Mouse (Mus musculus) ovary, adult 18-20 months (tissue): Measurements from ENCODE around the gene Il4.
A peak's percentile ranks its signal among the peaks of the same experiment; 100 is the strongest.

ENCODE experiments used
- DNase-seq: peaks from one replicate; pipeline ENCODE4 v3.0.0; 2022; ENCODE audit warnings: low spot score, mixed read lengths

Gene Il4

DNA sequence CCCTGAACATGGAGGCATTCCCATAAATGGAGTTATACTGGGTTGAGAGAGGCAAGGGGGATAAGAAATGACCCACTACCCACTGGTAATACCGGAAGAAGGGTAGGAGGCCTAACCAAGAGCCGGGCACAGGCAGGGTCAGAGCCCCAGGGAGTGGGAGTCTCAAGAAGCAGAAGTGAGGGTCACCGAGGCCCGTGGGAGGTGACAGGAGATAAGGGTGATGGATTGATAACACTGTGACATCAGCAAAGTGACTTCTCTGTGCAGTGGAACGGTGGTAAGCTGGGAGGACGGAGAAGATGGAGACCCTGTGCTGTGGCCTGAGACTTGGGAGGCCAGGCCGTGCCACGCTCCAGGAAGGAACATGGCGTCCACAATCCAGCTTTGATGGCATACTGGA lies 5.1 kb upstream of the Il4 start:
- DNase-seq: no peak

DNA sequence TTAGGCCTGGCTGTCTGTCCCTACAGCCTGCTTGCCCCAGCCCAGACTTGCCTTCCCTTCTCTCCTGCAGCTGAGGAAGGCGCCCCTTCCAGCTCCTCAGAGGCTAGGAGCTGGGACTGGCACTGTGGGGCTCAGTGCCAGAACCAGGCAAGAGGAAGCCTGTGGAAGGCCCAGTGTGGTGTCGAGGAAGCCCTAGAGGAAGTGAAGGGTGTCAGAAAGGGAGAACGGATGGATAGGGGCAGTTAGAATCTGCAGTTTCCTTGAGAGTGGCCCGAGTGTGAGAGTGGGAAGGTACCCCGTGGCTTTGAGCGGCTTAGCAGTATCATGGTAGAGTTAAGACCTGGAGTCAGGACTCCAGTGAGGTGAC lies 4.0 kb upstream of the Il4 start:
- no peak for DNase-seq

DNA sequence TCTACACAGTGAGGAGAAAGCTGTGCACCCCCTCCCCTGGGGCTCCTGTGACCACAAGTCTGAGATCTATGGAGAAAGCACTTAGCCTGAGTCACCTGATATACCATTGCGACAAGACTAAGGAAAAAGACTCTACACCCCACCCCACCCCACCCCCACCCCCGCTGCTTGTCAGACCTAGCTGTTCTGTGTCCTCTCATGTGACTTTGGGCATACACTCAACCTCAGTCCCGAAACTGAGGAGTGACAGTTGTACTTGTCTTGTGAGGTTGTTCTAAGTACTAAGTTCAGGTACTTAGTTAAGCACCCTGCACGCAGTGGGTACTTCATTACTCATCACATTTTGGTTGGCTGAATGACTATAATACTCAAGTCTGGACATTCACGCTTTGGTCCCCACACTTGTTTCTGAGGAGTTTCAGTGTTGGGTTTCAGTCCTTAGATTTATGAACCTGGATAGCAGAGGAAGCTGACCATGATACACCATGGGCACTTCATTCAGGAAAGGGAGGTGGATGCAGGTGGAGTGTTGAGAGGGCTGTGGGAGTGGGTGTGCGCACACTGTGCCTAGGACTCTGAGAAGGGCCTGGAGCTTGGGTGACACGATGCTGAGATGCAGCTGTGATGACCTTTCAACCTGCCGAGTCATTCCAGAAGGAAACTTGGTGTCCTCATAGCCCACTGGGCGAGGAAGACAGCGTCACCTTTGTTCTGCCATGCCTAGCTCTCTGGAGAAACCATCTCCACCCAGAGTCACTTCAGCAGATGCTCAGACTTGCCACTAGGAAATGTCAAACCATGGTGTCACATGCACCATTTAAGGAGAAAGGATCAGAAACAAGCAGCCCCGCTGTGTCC lies 3.3 kb upstream of the Il4 start:
- DNase-seq: no peak

DNA sequence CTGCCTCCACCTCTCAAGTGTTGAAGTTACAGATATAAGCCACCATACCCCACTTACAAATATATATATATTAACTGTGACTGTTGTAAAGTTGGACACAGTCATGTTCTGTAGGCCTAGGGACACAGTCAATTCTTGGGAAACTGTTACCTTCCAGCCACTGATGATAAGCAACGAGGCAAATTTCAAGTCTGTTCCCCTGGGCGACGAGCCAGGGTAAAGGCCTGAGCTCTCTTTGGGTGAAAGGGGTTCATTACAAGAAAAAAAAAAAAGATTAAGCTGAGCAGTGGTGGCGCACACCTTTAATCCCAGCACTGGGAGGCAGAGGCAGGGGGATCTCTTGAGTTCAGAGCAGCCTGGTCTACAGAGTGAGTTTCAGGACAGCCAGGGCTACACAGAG lies 1.6 kb upstream of the Il4 start:
- no peak for DNase-seq

DNA sequence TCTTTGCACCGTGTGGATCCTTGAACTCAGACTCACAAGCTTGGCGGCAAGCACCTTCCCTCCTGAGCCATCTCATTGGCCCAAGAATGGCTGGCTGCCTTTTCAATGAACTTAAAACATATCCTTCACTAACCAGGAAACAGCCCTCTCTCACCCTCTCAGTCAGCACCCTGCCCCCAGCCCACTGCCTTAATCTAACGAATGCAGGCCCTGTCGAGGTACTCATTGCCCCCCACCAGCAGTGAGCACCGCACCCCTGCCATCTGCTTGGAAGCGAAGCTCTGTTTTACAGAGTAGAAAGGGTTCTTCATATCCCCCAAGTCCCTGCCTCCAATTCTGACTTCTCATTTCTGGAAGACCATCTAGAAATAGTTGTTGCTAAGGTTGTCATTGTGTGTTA lies 959 bp upstream of the Il4 start:
- DNase-seq: no peak

DNA sequence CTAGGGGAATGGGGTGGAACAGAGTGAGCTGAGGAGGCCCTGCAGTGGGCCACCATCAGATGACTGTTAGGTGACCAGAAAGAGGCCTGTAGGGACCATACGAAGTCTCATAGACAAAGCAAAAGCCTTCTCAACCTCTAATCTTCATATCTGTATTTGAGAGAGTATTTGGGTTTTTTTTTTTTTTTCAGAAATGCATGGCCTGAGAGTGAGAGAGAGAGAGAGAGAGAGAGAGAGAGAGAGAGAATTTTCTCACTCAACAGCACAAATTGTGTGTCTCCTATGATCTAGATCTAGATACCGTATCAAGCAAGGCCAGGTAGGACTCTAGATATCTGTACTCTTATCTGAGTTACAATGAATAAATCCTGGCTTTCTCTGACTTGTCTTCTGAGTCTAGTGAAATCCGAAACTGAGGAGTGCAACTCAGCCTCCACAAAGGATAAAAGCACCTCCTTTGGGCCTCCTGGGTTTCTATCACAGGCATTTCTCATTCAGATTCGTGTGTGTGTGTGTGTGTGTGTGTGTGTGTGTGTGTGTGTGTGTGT lies 833 bp downstream of the Il4 start:
- DNase-seq: no peak

DNA sequence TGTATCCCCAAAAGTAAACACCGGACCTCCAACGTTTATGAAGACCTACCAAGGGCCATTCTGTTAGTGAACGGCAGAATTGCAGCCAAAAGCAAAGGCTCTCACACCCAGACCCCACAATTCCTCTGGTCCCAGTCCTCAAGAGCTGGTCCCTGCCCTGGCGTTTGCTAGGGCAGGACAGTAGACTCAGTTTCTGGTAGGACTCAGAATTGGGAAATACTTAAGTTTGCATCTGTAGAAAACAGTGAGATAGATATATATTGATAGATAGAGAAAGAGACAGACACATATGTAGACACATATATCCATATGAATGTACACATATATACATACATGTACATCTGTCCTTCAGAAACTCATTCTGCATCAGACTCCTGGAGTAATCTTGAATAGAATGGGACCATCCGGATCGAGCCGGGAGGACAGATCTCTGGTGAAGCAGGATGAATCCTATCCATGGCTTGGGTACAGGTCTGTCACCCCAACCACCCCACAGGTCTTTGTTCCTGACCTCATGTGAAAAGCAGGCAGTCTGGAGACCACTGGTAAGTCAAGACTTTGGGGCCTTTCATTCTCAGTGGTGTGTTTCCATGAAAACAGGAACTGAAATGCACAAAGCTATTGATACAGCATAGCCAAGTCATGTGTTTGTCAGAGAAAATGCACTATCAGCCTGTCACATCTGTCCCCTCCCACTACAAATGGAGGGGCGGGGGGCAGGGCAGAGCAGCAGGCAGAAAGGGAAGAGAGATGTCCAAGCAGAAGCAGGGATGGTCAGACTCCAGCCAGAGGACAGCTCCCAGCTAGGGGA lies 1.5 kb downstream of the Il4 start:
- no peak for DNase-seq

DNA sequence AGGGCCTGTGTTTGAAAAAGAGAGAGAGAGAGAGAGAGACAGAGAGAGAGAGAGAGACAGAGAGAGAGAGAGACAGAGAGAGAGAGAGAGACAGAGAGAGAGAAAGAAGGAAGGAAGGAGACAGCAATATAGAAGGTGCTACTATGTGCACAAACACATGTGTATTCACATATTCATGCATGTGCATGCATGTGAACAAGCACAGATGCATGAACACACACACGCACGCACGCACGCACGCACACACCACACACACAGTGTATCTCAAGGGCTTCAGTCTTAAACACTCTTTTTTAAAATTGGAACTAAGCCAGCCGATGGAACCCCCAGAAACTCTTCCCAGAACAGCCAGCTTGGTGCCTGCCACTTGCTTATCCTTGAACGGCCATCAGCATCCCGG lies 2.9 kb downstream of the Il4 start:
- DNase-seq: no peak

DNA sequence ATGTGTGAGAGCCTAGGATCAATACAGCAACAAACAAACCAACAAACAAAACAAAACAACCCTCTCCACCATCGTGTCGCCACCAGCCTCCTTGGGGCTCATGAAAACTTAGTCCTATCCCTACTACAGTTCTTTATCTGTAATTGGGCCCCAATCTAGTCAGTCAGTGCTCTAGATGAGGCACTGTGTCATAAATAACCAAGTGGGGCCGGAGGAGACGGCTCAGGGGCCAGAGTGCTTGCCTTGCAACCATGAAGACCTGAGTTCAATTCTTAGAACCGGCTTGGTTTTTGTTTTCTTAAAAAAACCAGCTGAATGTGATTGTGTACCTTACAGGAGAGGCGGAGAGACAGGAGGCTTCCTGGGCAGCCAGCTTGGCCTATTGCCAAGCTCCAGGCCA lies 3.3 kb downstream of the Il4 start:
- DNase-seq: no peak

DNA sequence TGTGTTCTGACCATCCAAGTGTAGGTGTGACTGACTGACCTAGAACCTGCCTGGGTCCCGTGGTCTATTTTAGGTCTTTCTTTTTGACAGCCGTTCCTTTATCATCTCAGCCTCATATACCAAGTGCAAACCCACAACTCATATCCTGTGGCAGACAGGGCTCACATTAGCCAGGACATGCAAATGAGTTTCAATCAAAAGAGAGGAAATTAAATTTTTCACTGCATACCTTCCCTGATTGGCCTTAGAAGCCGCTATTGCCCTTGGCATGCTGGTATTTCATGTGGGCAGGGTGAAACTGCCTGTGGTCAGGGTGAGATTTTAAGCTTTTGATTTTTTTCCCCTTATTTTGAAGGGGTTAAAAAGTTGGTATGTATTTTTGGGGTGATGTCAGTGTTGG lies 8.8 kb downstream of the Il4 start:
- DNase-seq: no peak

DNA sequence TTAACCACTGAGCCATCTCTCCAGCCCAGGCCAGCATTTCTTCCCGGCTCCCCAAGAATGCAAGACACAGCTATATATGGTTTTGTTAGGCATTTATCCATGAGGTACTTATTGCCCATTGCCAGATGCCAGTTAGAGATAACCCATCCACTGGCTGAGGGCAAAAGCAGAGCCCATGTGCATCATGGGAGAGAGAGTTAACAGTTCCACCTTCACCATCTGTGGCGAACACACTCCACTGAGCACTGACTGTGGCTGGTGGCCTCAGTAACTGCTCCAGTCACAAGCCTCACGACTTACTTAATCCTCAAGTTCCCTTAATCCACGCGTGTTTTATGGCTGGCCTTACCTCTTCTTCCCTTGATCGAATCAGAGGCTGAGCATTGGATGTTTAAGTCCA lies 9.2 kb downstream of the Il4 start:
- no peak for DNase-seq

DNA sequence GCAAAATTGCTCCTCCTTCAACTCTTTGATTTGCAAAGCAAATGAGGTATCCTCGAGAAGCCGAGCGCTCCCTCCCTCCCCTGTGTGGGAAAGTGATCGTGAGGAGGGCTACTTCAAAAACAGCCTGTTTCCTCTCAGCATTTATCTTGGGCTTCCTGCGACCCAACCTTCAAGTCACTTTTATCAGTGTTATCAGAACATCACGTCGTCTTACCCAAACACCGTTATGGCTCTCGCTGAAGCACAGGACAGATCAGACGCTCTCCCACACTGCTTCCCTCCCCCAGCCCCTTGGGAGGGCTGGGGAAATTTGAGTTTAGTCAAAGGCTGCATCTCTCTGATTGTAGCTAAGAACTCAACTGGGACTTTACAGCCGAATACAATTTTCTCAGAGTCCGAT lies 12.9 kb downstream of the Il4 start:
- DNase-seq: no peak

DNA sequence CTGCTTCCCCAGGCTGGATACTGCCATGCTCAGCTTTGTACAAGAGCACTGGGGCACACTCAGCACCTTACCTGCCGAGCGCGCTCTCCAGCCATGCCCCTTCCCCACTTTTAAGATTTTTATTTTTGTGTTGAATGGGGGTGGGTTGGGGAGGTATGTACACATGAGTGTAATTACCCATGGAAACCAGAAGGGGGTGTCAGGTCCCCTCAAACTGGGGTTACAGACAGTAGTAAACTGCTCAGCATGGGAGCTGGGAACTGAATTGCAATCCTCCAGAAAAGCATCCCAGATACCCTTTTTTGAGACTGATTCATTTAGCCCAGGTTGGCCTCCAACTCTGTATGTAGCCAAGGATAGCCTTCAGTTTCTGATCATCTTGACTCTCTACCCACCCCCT lies 13.5 kb downstream of the Il4 start:
- DNase-seq: no peak

DNA sequence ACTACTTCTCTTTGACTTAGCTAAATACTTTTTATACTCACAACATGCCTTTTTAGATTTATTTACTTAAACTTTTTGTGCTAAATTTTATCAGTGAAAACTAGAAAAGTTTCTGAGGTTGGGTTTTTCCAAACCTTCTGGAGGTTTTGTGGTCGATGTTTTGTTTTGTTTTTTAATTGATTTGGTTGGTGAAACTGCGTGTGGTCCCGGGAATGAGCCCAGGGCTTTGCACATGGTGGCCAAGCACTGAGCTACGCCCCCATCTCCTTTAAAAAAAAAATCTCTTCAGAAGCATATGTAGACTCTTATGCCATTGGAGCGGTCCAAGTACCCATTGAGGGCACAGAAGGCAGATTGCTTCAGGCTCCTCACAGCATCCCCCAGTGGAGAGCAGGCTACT lies 27.4 kb downstream of the Il4 start:
- DNase-seq: no peak

DNA sequence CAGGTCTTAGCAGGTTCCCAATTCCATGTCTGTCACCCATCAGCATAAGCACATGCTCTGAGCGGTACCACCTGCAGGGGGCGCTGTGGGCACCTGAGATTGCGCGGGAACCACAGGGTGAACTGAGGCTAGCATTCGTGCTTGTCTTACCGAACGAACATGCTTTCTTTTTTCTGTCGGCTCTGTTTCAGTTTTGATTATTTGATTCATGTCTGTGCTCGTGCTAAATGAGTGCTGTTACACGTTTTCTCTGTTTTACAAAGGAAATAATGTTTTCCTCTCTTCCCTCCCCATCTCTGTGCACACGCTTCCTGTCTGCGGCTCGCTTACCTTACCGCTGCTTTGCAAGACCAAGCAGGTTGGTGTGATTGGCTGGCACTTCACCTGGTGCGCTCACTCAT lies 28.1 kb downstream of the Il4 start:
- DNase-seq: no peak

DNA sequence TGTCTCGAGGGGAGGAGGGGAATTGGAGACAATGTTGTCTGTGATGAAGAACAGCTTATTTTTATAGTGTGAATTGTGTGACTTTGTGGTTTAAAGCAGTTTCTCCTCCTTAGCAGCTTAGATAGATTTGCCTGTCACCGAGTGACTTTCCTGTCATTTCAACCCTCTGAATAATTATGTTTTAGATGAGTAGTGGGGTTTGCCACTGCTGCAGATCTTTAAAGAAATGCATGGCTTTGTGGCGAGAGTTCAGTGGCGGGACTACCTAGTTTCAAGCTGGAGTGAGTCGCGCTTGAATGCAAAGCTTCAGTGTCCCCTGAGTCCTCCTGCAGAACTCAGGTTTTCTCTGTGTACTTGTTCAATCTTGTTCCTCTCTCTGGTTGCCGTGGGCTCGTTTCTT lies 30.2 kb downstream of the Il4 start:
- DNase-seq: no peak

DNA sequence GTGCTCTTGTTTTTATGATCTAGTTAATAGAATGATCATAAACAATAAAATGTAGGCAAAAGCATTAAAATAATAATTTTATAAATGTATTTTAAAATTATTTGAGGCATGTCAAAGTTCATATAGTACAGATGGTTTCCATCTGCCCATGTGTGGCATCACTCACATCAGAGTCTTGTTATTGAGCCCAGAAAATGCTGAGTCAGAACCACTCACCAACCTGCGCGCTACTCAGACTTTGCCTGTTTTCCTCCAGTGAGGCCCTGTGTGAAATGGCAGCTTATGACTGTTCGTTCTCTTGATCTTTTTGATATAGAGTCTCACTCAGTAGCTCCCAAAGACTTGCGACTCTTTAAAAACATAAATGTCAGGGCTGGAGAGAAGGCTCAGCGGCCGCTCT lies 33.0 kb downstream of the Il4 start:
- DNase-seq: no peak

DNA sequence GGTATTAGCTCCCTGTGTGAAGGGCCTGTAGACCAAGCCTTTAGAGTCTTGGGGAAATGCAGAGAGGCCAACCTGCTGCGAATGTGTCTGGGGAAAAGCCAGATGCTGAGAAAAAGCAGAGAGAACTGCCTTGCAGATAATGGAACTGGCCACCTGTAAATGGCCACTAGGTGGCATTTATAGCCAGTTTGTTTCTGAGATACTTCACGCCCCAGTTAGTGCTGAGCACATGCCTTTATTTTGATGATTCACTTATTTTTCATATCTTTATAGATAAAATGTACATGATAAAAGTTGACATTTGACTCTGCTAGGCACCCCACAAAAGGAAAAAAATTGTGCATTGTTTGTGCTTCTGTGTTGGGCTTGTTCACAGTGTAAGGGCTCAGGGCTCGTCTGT lies 33.6 kb downstream of the Il4 start:
- no peak for DNase-seq

DNA sequence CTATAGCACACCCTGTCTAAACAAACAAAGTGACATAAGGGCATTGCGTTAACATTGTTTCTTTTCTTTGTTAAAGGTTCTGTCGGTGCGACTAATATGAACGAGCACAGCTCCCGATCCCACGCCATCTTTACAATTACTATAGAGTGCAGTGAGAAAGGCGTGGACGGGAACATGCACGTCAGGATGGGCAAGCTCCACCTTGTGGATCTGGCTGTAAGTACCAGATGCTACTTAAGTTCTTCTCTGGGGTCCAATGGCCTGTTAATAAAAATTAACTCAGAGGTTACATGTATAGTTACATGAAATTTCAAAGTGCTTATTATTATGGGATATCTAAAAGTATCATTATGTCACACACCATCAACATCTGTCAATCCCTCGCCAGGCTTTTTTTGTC lies 35.3 kb downstream of the Il4 start:
- DNase-seq: no peak

DNA sequence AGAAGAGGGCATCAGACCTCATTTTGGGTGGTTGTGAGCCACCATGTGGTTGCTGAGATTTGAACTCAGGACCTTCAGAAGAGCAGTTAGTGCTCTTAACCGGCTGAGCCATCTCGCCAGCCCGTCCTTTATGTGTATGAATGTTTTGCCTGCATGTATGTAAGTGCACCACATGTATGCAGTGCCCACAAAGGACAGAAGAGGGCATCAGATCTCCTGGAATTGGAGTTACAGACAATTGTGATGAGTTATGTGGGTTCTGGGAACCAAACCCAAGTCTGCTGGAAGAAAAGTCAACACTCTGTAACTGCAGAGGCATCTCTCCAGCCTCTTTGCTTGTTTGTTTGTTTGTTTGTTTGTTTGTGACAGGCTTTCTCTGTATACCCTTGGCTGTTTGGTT lies 37.9 kb downstream of the Il4 start:
- no peak for DNase-seq

DNA sequence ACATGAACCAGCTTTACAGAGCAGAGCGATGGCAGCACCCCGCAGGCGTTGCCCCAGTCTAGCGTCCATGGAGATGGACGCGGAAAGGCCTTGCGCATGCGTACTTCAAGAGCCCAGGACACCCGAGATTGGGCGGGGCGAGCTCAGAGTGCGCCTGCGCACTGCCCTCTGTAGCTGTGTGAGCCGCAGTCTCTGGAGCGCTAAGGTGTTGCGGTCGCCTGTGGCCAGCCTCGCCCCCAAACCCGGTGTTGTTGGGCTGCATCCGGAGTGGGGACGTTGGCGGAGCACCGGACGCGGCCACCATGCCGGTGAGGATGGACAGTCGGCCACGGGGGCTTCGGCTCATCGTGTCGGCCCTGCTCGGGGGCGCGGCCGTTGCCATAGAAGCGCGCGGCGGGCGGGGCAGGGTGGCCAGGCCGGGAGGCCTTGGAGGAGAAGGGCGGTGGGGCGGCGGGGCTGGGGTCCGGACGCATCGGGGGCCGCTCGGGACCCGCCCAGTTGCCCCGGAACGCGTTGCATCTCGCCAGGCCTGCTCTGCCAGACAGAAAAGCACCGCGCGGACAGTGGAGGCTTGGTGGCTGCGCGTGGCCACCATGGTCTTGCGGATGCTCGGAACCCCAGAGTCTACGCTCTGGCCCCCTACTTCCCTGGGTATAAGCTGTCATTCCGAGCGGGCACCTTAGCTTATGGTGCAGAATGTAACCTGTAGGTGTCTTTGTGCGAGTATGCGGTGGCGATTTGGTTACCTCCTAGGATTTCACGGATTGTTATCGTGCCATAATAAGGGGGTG lies 51.0 kb downstream of the Il4 start, which contains the start of gene Kif3a:
Gene Kif3a (plus strand): TSS at position 156 of the 791 bp plus-strand sequence.
- DNase-seq: peak; percentile 92

DNA sequence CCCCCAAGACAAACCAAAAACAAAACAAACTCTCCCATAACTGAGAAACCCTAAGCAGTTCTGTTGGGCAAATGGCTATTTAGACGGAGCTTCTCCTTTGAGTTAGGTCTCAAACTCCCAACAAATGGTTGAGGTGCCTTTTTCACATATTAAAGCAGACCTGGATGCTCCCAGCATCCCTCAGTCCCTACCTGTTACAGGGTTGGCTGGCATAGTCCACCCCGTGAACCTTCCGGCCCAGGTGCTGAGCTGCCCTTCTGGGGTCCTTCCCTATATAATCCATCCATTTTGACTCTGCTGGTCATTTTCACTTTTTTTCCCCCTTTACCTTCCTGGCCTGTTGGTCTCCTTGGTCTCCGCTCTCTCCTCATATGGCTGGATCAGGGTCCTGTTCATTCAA lies 51.8 kb downstream of the Il4 start:
- no peak for DNase-seq

DNA sequence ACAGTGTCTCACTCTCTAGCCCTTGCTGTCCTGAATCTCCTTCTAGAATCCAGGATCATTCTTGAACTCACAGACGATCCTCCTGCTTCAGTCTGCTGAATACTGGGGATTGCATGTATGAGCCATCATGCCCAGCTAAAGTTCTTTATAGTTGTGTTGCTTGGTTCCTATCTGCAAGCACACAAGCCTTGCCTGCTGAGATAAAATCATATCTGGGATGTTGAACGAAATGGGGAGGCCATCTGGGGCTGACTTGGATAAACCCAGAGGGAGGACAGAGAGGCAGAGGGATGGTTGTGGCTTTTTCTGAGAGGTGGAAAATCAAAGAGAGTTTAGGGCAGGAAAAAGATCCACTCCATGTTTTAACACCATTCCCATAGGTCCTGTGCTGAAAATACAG lies 56.5 kb downstream of the Il4 start:
- no peak for DNase-seq
